Mouse (Mus musculus) cerebellum, adult 9-11 months (tissue): ENCODE results near the gene Igfals.

Experiments
- DNase-seq: peaks from one replicate; pipeline ENCODE4 v3.0.0; 2022

The Igfals gene

GRCm38 (mm10) chr17:24865776-24866175 lies at the start of gene Igfals:
Igfals (plus strand) TSS chr17:24865997.
- peak; percentile 91 for DNase-seq

GRCm38 (mm10) chr17:24817503-24817902 lies 48.3 kb upstream of the Igfals start:
- DNase-seq, result no peak

DNA sequence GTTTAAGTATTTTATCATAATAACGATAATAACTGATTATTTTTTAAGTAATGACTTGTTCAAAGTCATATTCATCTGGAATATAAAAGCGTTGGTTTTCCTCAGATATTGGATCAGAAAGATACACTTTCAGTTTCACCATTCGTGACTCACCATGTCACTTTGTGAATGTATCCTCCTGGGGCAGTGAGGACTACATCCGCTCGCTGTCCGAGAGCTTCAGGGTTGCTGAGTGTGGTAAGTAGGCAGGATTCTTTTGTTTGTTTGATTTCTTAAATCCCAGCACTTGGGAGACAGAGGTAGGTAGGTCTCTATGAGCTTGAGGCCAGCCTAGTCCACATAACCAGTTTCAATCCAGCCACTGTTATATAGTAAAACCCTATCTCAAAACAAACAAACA lies 47.6 kb upstream of the Igfals start:
- no peak for DNase-seq

- DNase-seq, result no peak
Measured at GRCm38 (mm10) chr17:24819469-24819868, 46.3 kb upstream of the Igfals start.

DNA sequence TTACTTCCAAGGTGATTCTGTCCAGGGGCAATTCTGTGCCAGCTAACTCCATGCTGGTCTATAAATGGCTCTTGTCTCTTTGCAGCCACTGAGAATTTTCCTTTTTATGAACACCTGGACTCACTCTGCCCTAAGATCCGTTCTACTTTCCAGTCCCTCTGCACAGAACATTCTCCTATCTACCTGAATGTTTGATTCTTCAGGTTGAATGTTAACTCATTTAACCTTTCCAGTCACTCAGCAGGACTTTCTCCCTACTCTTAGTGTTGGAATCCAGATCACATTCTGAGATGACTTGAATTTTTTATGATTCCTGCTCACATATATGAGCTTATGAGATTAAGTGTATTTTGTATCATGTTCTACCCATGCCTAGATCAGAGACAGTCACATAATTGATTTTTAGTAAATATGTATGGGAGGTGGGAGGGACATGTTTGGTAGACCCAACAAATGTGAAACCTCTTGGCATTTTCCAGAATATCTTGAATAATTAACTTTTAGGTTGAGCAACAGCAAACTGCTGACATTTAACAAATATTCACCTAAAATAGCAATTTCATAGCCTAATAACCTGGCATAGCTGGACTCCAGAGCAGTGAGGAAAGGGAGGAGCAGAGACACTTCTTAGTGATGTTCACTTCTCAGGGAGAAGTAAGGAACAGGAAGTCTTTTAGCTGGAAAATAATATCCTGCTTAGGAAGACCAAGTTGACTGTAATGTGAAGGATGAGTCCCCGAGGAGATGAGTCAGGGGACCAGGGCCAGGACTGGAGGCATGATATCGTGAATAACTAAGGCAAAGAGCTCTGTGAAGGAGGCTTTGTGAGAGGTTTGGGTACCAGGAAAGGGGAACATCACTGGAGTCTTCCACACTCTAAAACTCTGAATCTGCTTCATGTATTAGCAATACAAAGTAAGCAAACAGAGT lies 44.2 kb upstream of the Igfals start:
- no peak for DNase-seq

GRCm38 (mm10) chr17:24839842-24840241 lies 26.0 kb upstream of the Igfals start, which contains the start of gene Hagh:
Hagh (plus strand) TSS chr17:24840143.
- no peak for DNase-seq

GRCm38 (mm10) chr17:24840341-24840740 lies 25.5 kb upstream of the Igfals start:
- DNase-seq, result no peak

DNA sequence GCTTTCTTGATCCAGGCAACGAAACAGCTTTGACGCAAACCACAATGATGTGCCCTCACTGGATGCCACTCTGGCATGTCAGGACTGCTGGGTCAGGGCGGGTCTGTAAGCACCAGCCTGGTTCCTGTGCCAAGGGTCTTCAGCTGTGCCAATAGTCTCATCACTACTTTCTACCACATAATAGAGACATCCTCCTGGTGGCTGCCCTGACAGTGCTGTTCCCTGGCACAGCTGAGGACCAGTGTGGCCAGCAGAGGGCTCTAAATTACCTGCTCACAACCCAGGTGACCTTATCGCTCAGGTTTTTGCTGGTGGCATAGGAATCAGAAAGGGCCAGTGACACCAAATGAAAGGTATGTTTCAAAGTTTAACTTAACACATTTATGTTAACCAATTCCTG lies 24.7 kb upstream of the Igfals start:
- DNase-seq, result no peak

DNA sequence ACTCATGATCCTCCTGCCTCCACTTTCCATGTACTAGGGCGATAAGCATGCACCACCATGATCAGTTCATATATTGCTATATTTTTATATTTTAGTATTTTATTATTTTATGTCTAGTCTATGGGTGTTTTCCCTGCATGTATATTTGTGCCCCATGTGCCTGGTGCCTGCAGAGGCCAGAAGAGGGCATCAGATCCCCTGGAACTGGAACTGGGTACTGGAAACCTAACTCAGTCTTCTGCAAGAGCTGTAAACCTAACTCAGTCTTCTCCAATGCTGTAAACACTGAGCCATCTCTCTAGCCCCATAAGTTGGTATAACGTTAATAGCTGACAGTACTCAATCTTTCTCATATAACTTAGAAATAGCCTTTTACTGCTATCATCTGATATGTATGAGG lies 23.2 kb upstream of the Igfals start:
- DNase-seq, result no peak

- DNase-seq, result no peak
Measured at GRCm38 (mm10) chr17:24844525-24844924, 21.3 kb upstream of the Igfals start.

DNA sequence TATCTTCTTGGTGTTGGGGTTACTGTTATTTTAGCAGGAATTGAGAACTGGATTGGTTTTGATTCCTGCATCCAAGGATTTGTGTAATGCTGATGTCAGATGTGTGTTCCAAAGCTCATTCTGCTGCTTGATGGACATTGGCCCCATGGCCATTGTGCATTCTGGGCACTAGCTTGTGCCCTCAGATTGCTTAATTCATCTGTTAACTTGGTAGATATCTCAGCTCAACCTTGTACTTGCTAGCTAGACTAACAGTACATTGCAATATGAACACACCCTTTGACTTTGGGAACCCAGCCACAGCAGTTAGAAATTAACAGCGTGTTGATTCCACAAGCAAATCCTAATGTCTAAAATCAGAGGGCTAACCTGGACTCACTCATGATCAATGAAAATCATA lies 18.4 kb upstream of the Igfals start:
- DNase-seq, result no peak

- DNase-seq, result no peak
Measured at GRCm38 (mm10) chr17:24848600-24849031, 17.2 kb upstream of the Igfals start.

DNA sequence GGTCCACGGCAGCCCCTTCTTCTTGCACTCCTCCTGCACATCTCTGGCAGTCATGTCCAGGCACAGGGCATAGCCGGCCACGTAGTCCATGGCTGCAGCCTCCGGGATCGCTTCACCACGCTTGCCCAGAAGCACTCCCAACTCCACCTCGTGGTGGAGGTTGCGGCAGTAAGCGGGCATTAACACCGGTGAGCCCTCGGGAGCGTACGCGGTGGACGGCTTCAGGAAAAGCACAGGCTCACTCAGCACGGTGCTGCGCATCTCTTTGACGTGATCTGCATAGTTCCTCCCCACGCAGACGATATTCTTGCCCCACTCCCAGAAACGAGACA lies 16.1 kb upstream of the Igfals start:
- no peak for DNase-seq

GRCm38 (mm10) chr17:24850065-24850772 lies 15.6 kb upstream of the Igfals start, which contains the start of gene Fahd1:
Fahd1 (minus strand) TSS chr17:24850364.
- DNase-seq, result peak; percentile 98

DNA sequence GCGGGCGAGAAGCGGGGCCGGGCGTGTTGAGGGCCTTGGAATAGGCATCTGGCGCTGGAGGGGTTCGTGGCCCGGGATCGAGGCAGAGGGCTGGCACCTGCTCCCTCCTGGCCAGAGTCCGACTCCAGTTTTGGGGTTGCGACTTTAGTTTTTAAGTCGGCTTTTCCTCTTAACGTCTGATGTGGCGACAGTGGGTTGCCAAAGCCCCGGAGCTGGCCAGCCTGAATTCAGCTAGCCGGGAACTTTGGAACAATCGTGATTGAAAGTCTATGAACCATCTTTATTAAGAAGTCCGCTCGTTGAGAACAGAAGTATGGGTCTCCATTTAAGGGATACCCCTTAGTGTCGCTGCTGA lies 15.0 kb upstream of the Igfals start:
- DNase-seq, result no peak

DNA sequence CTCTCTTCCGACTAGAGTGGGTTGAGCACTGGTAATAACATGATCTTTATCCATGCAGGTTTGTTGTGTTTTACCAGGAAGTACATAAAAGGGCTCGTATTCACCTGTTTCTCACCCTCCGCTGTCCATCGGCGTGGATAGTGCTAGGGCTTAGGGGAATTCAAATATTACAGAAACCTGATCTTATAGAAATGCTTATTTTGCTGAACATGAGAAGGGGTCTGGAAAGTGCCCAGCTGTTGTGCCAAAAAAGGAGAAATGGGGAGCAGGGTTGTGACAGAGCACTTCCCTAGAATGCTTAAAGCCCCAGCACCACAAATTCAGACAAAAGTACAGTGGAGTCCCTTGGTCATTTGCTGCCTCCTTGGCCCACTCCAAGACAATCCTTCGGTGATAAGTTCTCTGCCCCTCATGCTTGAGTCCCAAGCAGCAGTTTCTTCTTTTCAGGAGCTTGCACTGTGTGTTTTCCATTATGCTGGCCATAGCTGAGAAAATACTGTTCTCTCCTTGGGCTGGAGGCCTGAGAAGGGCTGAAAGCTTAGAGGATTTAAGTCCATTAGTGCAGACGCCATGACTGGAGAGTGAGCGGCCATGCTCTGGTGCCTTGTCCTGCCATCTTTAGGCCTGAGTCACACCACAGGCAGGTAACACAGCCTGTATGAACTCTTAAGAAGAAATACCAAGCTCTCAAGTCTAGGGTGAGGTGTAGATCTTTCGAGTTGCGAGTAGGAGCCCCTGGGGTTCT lies 14.2 kb upstream of the Igfals start:
- DNase-seq, result no peak

GRCm38 (mm10) chr17:24855838-24856464 lies 9.8 kb upstream of the Igfals start:
- DNase-seq, result no peak

- DNase-seq, result no peak
Measured at GRCm38 (mm10) chr17:24856589-24856988, 9.2 kb upstream of the Igfals start.

- DNase-seq, result no peak
Measured at GRCm38 (mm10) chr17:24857831-24858470, 7.8 kb upstream of the Igfals start.

DNA sequence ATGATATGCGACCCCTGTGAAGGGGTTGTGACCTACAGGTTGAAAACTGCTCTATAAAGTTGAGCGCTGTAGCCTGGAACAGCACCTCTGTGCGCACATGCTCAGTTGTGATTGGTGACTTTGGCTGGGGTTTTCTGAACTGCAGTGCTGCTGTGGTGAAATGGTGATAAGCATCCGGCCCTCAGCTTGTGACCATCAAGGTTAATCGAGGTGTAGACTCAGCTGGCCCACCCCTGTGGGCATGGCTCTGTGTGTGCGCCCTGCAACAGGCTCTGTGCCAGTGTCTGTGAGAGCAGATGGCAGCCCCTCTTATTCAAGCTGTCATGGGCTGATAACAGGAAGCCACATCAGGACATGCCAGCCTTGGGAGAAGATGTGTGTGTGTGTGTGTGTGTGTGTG lies 6.8 kb upstream of the Igfals start:
- no peak for DNase-seq

DNA sequence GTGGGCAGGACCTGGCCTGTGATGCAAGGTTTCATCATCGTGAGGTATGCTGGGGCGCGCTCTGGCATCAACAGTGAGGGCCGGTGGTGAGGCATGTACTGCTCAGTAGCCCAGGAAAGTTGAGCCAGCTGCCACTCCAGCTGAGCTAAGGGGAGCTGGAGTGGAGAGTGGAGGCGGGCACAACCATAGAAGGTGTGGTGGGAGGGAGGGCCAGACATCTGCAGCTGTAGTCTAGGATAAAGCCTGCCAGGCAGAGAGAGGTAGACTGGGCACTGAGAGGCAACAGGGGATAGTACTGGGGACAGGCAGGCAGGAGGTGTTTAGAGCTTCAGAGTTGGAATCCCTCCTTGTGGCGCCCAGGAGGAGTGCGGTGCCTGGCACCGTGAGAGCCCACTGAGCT lies 5.7 kb upstream of the Igfals start:
- no peak for DNase-seq

DNA sequence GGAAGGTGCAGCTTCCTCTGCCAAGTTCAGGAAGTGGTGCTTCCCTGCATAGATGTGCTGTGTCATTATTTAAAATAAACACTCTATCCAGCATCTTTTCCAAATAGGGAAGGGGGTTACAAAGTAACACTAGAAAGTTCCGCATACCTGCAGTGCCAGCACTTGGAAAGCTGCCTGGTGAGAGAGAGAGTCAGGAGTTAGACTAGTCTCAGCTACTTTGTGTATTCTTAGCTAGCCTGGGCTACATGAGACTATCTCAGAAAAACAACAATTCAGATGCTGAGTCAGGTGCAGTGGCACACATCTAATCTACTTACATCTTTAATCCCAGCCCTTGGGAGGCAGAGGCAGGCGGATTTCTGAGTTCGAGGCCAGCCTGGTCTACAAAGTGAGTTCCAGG lies 4.0 kb upstream of the Igfals start:
- no peak for DNase-seq

- DNase-seq, result no peak
Measured at GRCm38 (mm10) chr17:24867914-24868313, 2.1 kb downstream of the Igfals start.
